17 mouse cellular contexts compared by ENCODE assay signal in genomic region chr16:44722666-44723065, GRCm38 (mm10). TPM values are rescaled to one million over a fixed set of nuclear protein-coding genes. Genes with fewer than 3 reads are reported as not detected.
DNase-seq lines count a peak whose midpoint lies in the region; ATAC-seq and TF ChIP-seq lines count a peak whose summit lies in the region.
"Had no signal": no experiment of that assay in that cellular context is flagged by ENCODE, and none has a peak within 500 bp of the region (broad histone marks: within the 10 kb centered on the region; RNA-seq: fewer than 3 reads in every experiment).

No protein-coding gene starts in this region.

- H3K4me3 ChIP-seq in heart, embryonic 14.5 days (ENCODE audit: control insufficient read depth in 1 of 2, insufficient read depth in 1 of 2, low read depth in 1 of 2, low read length in 2 of 2): no peak overlapping the region
- no peak overlapping the region for H3K4me3 ChIP-seq in kidney, embryonic 15.5 days (replicated peaks)
- H3K4me3 ChIP-seq in lung, postnatal 0 days (ENCODE audit: low read depth, low read length): no peak overlapping the region
- no peak overlapping the region for H3K4me3 ChIP-seq in myocyte
- no peak overlapping the region for H3K4me3 ChIP-seq in thymus, adult 2 months (ENCODE audit: control insufficient read depth, insufficient read depth, low read length)
- H3K4me3 ChIP-seq: midbrain, embryonic 15.5 days; neural tube, embryonic 13.5 days had no signal

- intact Hi-C loops in heart, postnatal 25 days (cut with DNase I): loop anchor here (10.0 kb wide), 1 partner anchor 238 kb away; no protein-coding TSS in a partner anchor

- ATAC-seq in heart, embryonic 14.5 days (ENCODE audit: insufficient number of reproducible peaks, insufficient read depth, low FRiP score, low read depth): no peak
- no peak for ATAC-seq in kidney, embryonic 15.5 days (replicated peaks; ENCODE audit: low FRiP score)
- ATAC-seq in lung, postnatal 0 days: no peak
- ATAC-seq: inflammation-experienced regulatory T-cells, adult 6 months; midbrain, embryonic 15.5 days had no signal

- H3K36me3 ChIP-seq in heart, embryonic 14.5 days (ENCODE audit: control insufficient read depth, insufficient read depth, low read length): peaks cover 19% of the 10 kb centered on the region
- H3K36me3 ChIP-seq in kidney, embryonic 15.5 days: peaks cover 18% of the 10 kb centered on the region
- no peaks in the 10 kb centered on the region for H3K36me3 ChIP-seq in lung, postnatal 0 days (ENCODE audit: insufficient read depth, low read length)
- peaks cover 3% of the 10 kb centered on the region for H3K36me3 ChIP-seq in myocyte (ENCODE audit: control insufficient read depth, insufficient read depth)
- no peaks in the 10 kb centered on the region for H3K36me3 ChIP-seq in thymus, adult 2 months (ENCODE audit: control insufficient read depth, insufficient read depth, low read length)

- H3ac ChIP-seq in myocyte (ENCODE audit: control insufficient read depth, insufficient read length): no peak overlapping the region

- no peaks in the 10 kb centered on the region for H3K9me3 ChIP-seq in heart, embryonic 14.5 days (ENCODE audit: control insufficient read depth, low read length)
- no peaks in the 10 kb centered on the region for H3K9me3 ChIP-seq in kidney, embryonic 15.5 days (replicated peaks)
- H3K9me3 ChIP-seq in lung, postnatal 0 days (ENCODE audit: low read length): no peaks in the 10 kb centered on the region
- H3K9me3 ChIP-seq: midbrain, embryonic 15.5 days; neural tube, embryonic 13.5 days had no signal

- no peaks in the 10 kb centered on the region for H3K27me3 ChIP-seq in heart, embryonic 14.5 days (ENCODE audit: control insufficient read depth, insufficient read depth, low read length)
- H3K27me3 ChIP-seq in kidney, embryonic 15.5 days: no peaks in the 10 kb centered on the region
- no peaks in the 10 kb centered on the region for H3K27me3 ChIP-seq in lung, postnatal 0 days (replicated peaks; ENCODE audit: insufficient read depth, low read length)
- no peaks in the 10 kb centered on the region for H3K27me3 ChIP-seq in myocyte (ENCODE audit: control insufficient read depth, insufficient read depth, insufficient read length)
- no peaks in the 10 kb centered on the region for H3K27me3 ChIP-seq in thymus, adult 2 months (ENCODE audit: control insufficient read depth, insufficient read depth, low read length)
- H3K27me3 ChIP-seq: midbrain, embryonic 15.5 days; neural tube, embryonic 13.5 days had no signal

- H3K4me2 ChIP-seq in heart, embryonic 14.5 days (ENCODE audit: low read length): no peak overlapping the region
- peak overlapping the region; percentile 30 for H3K4me2 ChIP-seq in kidney, embryonic 15.5 days
- 0 out of 2 replicates have a peak overlapping the region, but pooled peaks have one; percentile 2 for H3K4me2 ChIP-seq in lung, postnatal 0 days (replicated peaks; ENCODE audit: low read depth, low read length)
- H3K4me2 ChIP-seq in myocyte (ENCODE audit: low read depth): peak overlapping the region; percentile 96

- H3K4me1 ChIP-seq in heart, embryonic 14.5 days (ENCODE audit: control insufficient read depth in 2 of 2, insufficient read depth in 2 of 2, low read length in 2 of 2): peaks cover 4 to 16% of the 10 kb centered on the region in 2 experiments
- H3K4me1 ChIP-seq in kidney, embryonic 15.5 days: peaks cover 32% of the 10 kb centered on the region
- peaks cover 9% of the 10 kb centered on the region for H3K4me1 ChIP-seq in lung, postnatal 0 days (ENCODE audit: insufficient read depth, low read depth, low read length)
- peaks cover 7% of the 10 kb centered on the region for H3K4me1 ChIP-seq in thymus, adult 2 months (replicated peaks; ENCODE audit: control insufficient read depth, insufficient read depth, low read length)

- no peak for TF ChIP-seq CTCF in lung, postnatal 0 days (IDR thresholded peaks at IDR 0.05)
- no peak for TF ChIP-seq CTCF in thymus, adult 2 months (IDR thresholded peaks at IDR 0.05; ENCODE audit: borderline replicate concordance, control insufficient read depth, extremely low read depth, insufficient read depth, low read length, poor library complexity)

- H3K9ac ChIP-seq in heart, embryonic 14.5 days (ENCODE audit: low read length): no peak overlapping the region
- no peak overlapping the region for H3K9ac ChIP-seq in kidney, embryonic 15.5 days
- H3K9ac ChIP-seq in lung, postnatal 0 days (replicated peaks; ENCODE audit: low read depth): no peak overlapping the region
- H3K9ac ChIP-seq: midbrain, embryonic 15.5 days; neural tube, embryonic 13.5 days had no signal

- no peak for TF ChIP-seq EP300 in lung, postnatal 0 days (IDR thresholded peaks at IDR 0.05)

- H3K27ac ChIP-seq in heart, embryonic 14.5 days (replicated peaks in 1 of 2; ENCODE audit: control insufficient read depth in 1 of 2, insufficient read depth in 1 of 2, low read depth in 2 of 2, low read length in 2 of 2): 0 out of 4 replicates have a peak overlapping the region, but pooled peaks have one; percentile 17 to 49
- peak overlapping the region; percentile 61 for H3K27ac ChIP-seq in kidney, embryonic 15.5 days
- 0 out of 2 replicates have a peak overlapping the region, but pooled peaks have one; percentile 33 for H3K27ac ChIP-seq in lung, postnatal 0 days (ENCODE audit: low read length)
- no peak overlapping the region for H3K27ac ChIP-seq in thymus, adult 2 months (ENCODE audit: control insufficient read depth, insufficient read depth, low read length)
- H3K27ac ChIP-seq: midbrain, embryonic 15.5 days; neural tube, embryonic 13.5 days had no signal

- H3K79me2 ChIP-seq in myocyte (ENCODE audit: control insufficient read depth, insufficient read depth): peaks cover 39% of the 10 kb centered on the region

- no peak for TF ChIP-seq POLR2A in myocyte (IDR thresholded peaks at IDR 0.05; ENCODE audit: insufficient read length, low read depth)
- no peak for TF ChIP-seq POLR2A in thymus, adult 2 months (IDR thresholded peaks at IDR 0.05; ENCODE audit: control insufficient read depth, extremely low read depth, insufficient read depth, low read length, poor library complexity)

- 47% methylated on average over 2 of the region's 2 CpGs for WGBS in heart, embryonic 14.5 days
- WGBS in kidney, embryonic 15.5 days: 56% methylated on average over 2 of the region's 2 CpGs
- WGBS in lung, postnatal 0 days: 28% methylated on average over 2 of the region's 2 CpGs
- WGBS in thymus, adult 2 months: 95% methylated on average over 2 of the region's 2 CpGs

- DNase-seq in heart, postnatal 25 days (ENCODE audit: low spot score): no peak
- no peak for DNase-seq in kidney, postnatal 36 days
- no peak for DNase-seq in lung, postnatal 0 days (ENCODE audit: low spot score)
- DNase-seq in lung, postnatal 10 days: no peak
- DNase-seq in thymus, adult 2 months: no peak
- DNase-seq: adrenal gland, postnatal 10 days; cerebellum, adult 18-20 months; gastrocnemius, postnatal 14 days; layer of hippocampus, adult 9-11 months; right cerebral cortex, postnatal 4 days; thymus, adult 18-20 months had no signal

TF ChIP-seq in myocyte, 11 proteins besides CTCF, POLR2A, EP300 and RAD21:
- TF ChIP-seq CEBPB (IDR thresholded peaks at IDR 0.05; ENCODE audit: insufficient read depth, poor library complexity, severe bottlenecking) (no peak), E2F4 (IDR thresholded peaks at IDR 0.05; ENCODE audit: insufficient read depth) (no peak), MYOG (IDR thresholded peaks at IDR 0.05; ENCODE audit: control insufficient read depth in 1 of 3, insufficient read depth in 1 of 3, insufficient read length in 2 of 3, low read depth in 2 of 3) (no peak), USF1 (IDR thresholded peaks at IDR 0.05; ENCODE audit: low read depth) (no peak)

RNA-seq across cellular contexts. Expression of gene Nepro, which starts 1.4 kb away (rescaled TPM):
- polyA plus RNA-seq in heart, embryonic 14.5 days (2014; fragmentation: Nextera tagmentation; extraction: Ambion mirVana): 5.3 and 6.0 TPM in 2 replicates
- total RNA-seq in heart, postnatal 25 days (2021): 1 to 10 TPM; 3.5 to 4.2 TPM
- 10.5 and 11.3 TPM in 2 replicates for polyA plus RNA-seq in kidney, embryonic 15.5 days (2015; fragmentation: Nextera tagmentation; extraction: Ambion mirVana)
- polyA plus RNA-seq in lung, postnatal 0 days (2015; fragmentation: Nextera tagmentation; extraction: Ambion mirVana): 3.6 and 3.7 TPM in 2 replicates
- 6.8 TPM for polyA plus RNA-seq in myocyte (2012; fragmentation: generic; extraction: Trizol)
- 6.8 and 7.9 TPM in 2 replicates for polyA plus RNA-seq in thymus, adult 2 months (2012; rRNA removed)

RNA-seq across cellular contexts. Expression of gene Gtpbp8, which starts 23.5 kb away (rescaled TPM):
- 21.1 and 23.7 TPM in 2 replicates for polyA plus RNA-seq in heart, embryonic 14.5 days (2014; fragmentation: Nextera tagmentation; extraction: Ambion mirVana)
- 10 to 100 TPM in 1 of 2 experiments, 1 to 10 TPM in 1; 9.8 to 13.0 TPM for total RNA-seq in heart, postnatal 25 days (2021)
- 29.5 and 32.8 TPM in 2 replicates for polyA plus RNA-seq in kidney, embryonic 15.5 days (2015; fragmentation: Nextera tagmentation; extraction: Ambion mirVana)
- polyA plus RNA-seq in lung, postnatal 0 days (2015; fragmentation: Nextera tagmentation; extraction: Ambion mirVana): 17.2 and 19.5 TPM in 2 replicates
- 8.2 TPM for polyA plus RNA-seq in myocyte (2012; fragmentation: generic; extraction: Trizol)
- 5.1 and 5.4 TPM in 2 replicates for polyA plus RNA-seq in thymus, adult 2 months (2012; rRNA removed)

RNA-seq across cellular contexts. Expression of gene Cd200r1, which starts 42.9 kb away (rescaled TPM):
- 1.9 and 2.0 TPM in 2 replicates for polyA plus RNA-seq in heart, embryonic 14.5 days (2014; fragmentation: Nextera tagmentation; extraction: Ambion mirVana)
- total RNA-seq in heart, postnatal 25 days (2021): under 1 TPM; 0.48 to 0.49 TPM
- 0.37 and 0.62 TPM in 2 replicates for polyA plus RNA-seq in kidney, embryonic 15.5 days (2015; fragmentation: Nextera tagmentation; extraction: Ambion mirVana)
- polyA plus RNA-seq in lung, postnatal 0 days (2015; fragmentation: Nextera tagmentation; extraction: Ambion mirVana): 2.9 and 3.8 TPM in 2 replicates
- polyA plus RNA-seq in myocyte (2012; fragmentation: generic; extraction: Trizol): 0.02 TPM
- polyA plus RNA-seq in thymus, adult 2 months (2012; rRNA removed): 2.4 and 3.7 TPM in 2 replicates
